Mouse (Mus musculus): ENCODE data around the gene Krt79. TPM values are rescaled to one million over a fixed set of nuclear protein-coding genes. Genes with fewer than 3 reads are reported as not detected.

Gene Krt79
- polyA plus RNA-seq (2015; fragmentation: Nextera tagmentation; extraction: Ambion mirVana), result 0.87 and 0.95 TPM in 2 replicates

DNA sequence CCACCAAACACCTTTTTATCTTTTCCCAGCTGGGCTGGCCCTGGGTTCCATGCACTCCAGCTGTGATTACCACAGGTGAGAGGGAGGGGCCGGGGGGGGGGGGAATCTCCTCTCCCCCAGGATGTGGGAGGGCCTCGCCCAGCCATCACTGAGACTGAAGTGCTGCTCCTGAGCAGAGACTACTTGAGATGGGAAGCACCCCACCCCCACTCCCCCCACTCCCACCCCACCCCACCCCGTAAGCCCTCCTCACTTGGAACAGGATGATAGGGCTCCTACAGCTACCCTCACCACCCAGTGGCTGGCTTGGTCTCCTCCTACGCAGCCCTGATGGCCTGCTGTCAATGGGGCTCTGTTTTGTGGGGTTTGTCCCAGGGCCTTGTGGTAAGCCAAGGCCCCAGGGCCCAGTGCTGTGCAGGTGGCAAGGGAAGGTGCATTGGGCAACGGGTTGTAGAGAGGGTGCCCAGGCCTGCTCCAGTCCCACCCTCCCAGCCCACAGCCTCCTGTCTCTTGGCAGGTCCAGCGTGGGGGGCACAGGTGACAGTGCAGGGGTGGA, at the start of gene Krt79:
Krt79 (minus strand) TSS at position 51 of the 556 bp plus-strand sequence.
- no peaks in the 10 kb centered on the region for H3K36me3 ChIP-seq
- H3K4me2 ChIP-seq, result no peak within 1 kb of the TSS
- peaks cover 1% of the 10 kb centered on the region; the same call in 1 of the 2 replicates for H3K27me3 ChIP-seq
- whole genome bisulfite sequencing, result 52% methylated on average over 6 of the region's 6 CpGs
- H3K4me3 ChIP-seq, result no peak within 1 kb of the TSS
- H3K9me3 ChIP-seq (replicated peaks), result no peaks in the 10 kb centered on the region
- H3K9ac ChIP-seq, result no peak within 1 kb of the TSS
- peaks cover 26% of the 10 kb centered on the region for H3K4me1 ChIP-seq (replicated peaks)
- no peak within 1 kb of the TSS for H3K27ac ChIP-seq
- ATAC-seq (replicated peaks; ENCODE audit: insufficient number of reproducible peaks, insufficient read depth, low FRiP score, low read depth), result no peak

DNA sequence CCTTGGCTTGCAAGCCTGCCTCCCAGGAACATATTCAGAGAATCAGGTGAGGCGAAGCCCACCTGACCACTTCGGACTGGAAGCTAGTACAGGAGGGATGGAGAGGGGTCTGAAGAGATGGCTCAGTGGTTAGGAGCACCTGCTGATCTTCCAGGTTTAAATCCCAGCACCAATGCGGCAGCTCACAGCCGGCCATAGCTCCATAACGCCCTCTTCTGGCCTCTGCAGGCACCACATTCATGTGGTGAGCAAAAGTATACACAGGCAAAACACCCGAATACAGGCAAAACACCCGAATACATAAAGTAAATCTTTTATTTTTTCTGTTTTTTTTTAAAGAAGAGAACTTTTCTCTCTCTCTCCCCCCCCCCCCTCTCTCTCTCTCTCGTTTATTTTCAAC, 48.6 kb upstream of the Krt79 start:
- Histone ChIP-seq H3K9ac (no peak overlapping the region), H3K27ac (no peak overlapping the region), H3K9me3 (replicated peaks) (no peaks in the 10 kb centered on the region), H3K4me2 (no peak overlapping the region), H3K27me3 (no peaks in the 10 kb centered on the region; the same call in 1 of the 2 replicates), H3K4me1 (replicated peaks) (peaks cover 10% of the 10 kb centered on the region), H3K36me3 (no peaks in the 10 kb centered on the region), H3K4me3 (no peak overlapping the region)
- 63% methylated on average over 8 of the region's 8 CpGs for whole genome bisulfite sequencing
- no peak for ATAC-seq (replicated peaks; ENCODE audit: insufficient number of reproducible peaks, insufficient read depth, low FRiP score, low read depth)

DNA sequence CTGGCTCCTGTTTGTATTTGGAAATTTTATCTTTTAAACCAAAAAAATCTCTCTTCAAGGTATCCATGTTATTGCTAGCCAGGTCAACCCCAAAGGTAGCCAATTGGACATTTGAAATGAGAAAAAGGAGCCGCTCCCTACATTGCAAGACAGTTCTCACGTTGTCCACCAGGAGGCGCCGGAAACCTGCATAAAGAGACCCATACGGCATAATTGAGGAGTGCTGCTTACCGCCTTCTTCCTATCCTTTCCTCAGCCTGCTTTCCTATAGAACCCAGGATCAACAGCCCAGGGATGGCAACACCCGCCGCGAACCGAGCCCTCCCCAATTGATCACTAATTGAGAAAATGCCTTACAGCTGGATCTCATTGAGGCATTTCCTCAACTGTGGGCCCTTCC, 48.0 kb upstream of the Krt79 start:
- H3K9ac ChIP-seq, result no peak overlapping the region

DNA sequence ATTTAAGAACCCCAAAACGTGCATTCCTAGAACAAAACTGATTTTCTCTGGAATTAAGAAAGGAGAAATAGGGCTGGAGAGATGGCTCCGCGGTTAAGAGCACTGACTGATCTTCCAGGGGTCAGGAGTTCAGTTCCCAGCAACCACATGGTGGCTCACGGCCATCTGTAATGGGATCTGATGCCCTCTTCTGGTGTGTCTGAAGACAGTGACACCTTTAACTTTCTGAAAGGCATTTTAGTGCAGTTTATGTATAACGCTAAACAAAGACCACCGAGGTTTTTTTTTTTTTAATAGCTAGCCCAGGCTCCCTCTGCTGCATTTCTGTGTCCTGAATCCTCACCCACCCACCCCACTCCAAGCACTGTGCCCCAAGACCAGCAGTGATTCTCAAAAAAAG, 44.6 kb upstream of the Krt79 start:
- H3K4me2 ChIP-seq, result peak overlapping the region; percentile 60; the same call in 1 of the 2 replicates
- H3K36me3 ChIP-seq, result no peaks in the 10 kb centered on the region
- no peak overlapping the region for H3K9ac ChIP-seq
- WGBS, result 14% methylated on average over 6 of the region's 6 CpGs
- H3K27me3 ChIP-seq, result no peaks in the 10 kb centered on the region
- peaks cover 11% of the 10 kb centered on the region for H3K4me1 ChIP-seq (replicated peaks)
- ATAC-seq (replicated peaks; ENCODE audit: insufficient number of reproducible peaks, insufficient read depth, low FRiP score, low read depth), result no peak
- no peak overlapping the region for H3K27ac ChIP-seq
- no peak overlapping the region for H3K4me3 ChIP-seq
- no peaks in the 10 kb centered on the region for H3K9me3 ChIP-seq (replicated peaks)

More for the DNA sequence above, 48.0 kb upstream of the Krt79 start:
- 2% methylated on average over 10 of the region's 10 CpGs for WGBS
- Histone ChIP-seq H3K4me1 (replicated peaks) (peaks cover 11% of the 10 kb centered on the region), H3K9me3 (replicated peaks) (no peaks in the 10 kb centered on the region), H3K4me3 (no peak overlapping the region), H3K27me3 (no peaks in the 10 kb centered on the region; the same call in 1 of the 2 replicates), H3K36me3 (no peaks in the 10 kb centered on the region), H3K4me2 (no peak overlapping the region), H3K27ac (no peak overlapping the region)
- ATAC-seq (replicated peaks; ENCODE audit: insufficient number of reproducible peaks, insufficient read depth, low FRiP score, low read depth), result 0 out of 2 replicates have a peak, but pooled peaks have one; percentile 27

DNA sequence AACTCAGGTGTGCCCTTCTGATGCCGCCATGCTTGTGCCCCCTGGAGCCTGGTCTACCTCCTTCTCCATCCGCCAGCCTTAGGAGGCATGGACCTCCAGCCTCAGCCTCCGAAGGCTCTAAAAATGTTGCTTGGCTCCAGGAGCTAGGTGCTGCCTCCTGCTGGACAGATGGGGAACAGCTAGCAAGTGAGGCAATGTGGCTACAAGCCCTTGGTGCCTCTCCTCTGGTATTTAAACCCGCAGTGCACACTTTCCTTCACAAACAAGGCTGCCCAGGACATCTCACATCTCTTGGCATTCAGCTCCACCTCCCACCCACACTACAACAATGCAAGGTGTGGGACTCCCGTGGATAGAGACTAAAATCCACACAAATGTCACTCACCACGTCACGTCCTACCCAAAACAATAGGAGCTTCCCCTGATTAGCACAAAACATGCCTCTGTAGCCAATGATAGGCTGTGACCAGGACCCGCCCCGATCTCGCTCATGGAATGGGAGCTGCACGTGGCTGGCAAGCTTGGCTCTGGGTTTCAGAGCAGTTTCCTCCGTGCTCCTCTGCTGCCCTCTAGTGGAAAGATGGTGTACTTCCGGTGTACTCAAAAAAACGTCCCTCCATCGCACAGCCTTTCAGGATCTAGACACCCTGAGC, 44.0 kb upstream of the Krt79 start:
- peak overlapping the region; percentile 34 for H3K4me3 ChIP-seq
- no peak overlapping the region for H3K9ac ChIP-seq
- H3K27ac ChIP-seq, result peak overlapping the region; percentile 73
- no peaks in the 10 kb centered on the region for H3K27me3 ChIP-seq
- H3K4me2 ChIP-seq, result peak overlapping the region; percentile 60
- no peaks in the 10 kb centered on the region for H3K9me3 ChIP-seq (replicated peaks)
- WGBS, result 2% methylated on average over 15 of the region's 15 CpGs
- peak; percentile 85 for ATAC-seq (replicated peaks; ENCODE audit: insufficient number of reproducible peaks, insufficient read depth, low FRiP score, low read depth)
- no peaks in the 10 kb centered on the region for H3K36me3 ChIP-seq
- peaks cover 11% of the 10 kb centered on the region for H3K4me1 ChIP-seq (replicated peaks)

DNA sequence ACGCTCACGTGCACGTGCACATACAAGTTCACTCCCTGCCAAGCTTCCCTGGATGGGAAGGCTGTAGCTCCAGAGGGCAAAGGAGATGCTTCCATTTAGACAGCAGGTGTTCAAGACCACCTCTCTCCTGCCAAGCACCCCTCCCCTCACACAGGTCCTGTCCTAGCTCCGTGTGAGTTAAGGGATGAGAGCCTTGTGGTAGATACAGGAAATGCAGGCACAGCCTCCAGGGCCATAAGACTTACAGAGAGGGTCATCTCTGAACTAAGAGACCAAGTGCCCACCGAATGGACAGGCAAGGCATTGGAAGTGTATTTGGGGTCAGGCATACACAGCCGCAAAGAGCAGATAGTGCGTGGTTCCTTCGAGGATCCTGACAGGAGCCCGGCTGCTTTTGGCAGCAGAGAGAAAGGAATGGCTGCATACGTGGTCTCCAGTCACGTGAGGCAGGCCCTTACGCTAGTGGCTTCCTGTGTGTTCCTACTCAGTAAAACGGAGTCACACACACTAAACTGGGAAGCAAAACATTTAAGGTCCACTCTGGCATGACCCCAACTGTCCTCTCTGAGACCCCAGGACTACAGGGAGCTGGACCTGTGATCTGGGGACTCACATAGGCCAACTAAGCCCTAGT, 43.3 kb upstream of the Krt79 start:
- no peaks in the 10 kb centered on the region for H3K27me3 ChIP-seq
- WGBS, result 76% methylated on average over 13 of the region's 13 CpGs
- H3K9ac ChIP-seq, result no peak overlapping the region
- peak overlapping the region; percentile 73 for H3K27ac ChIP-seq
- peaks cover 9% of the 10 kb centered on the region for H3K4me1 ChIP-seq (replicated peaks)
- H3K9me3 ChIP-seq (replicated peaks), result no peaks in the 10 kb centered on the region
- no peak overlapping the region for H3K4me3 ChIP-seq
- no peak for ATAC-seq (replicated peaks; ENCODE audit: insufficient number of reproducible peaks, insufficient read depth, low FRiP score, low read depth)
- no peaks in the 10 kb centered on the region for H3K36me3 ChIP-seq
- H3K4me2 ChIP-seq, result peak overlapping the region; percentile 60

DNA sequence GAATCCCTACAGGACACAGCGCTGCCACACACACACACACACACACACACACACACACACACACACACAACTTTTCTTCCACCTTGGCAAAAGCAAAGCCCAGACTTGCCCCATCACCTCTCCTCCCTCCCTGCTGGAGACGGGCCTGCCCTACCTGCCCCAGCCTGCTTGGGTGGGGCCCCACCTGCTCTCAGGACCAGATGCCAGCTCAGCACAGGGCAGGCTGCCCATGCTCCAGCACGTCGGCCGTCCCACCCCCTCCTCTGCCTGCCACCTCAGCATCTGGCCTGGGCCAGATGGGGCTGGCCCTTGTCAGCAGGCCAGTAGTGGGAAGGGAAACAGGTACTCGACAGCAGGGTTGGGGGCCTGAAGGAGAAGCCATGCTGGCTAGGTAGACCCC, 40.7 kb upstream of the Krt79 start:
- Histone ChIP-seq H3K36me3 (no peaks in the 10 kb centered on the region), H3K27me3 (no peaks in the 10 kb centered on the region), H3K4me3 (no peak overlapping the region), H3K9ac (no peak overlapping the region), H3K9me3 (replicated peaks) (no peaks in the 10 kb centered on the region), H3K4me1 (replicated peaks) (peaks cover 25% of the 10 kb centered on the region), H3K27ac (no peak overlapping the region), H3K4me2 (no peak overlapping the region)
- no peak for ATAC-seq (replicated peaks; ENCODE audit: insufficient number of reproducible peaks, insufficient read depth, low FRiP score, low read depth)
- WGBS, result 45% methylated on average over 6 of the region's 6 CpGs

DNA sequence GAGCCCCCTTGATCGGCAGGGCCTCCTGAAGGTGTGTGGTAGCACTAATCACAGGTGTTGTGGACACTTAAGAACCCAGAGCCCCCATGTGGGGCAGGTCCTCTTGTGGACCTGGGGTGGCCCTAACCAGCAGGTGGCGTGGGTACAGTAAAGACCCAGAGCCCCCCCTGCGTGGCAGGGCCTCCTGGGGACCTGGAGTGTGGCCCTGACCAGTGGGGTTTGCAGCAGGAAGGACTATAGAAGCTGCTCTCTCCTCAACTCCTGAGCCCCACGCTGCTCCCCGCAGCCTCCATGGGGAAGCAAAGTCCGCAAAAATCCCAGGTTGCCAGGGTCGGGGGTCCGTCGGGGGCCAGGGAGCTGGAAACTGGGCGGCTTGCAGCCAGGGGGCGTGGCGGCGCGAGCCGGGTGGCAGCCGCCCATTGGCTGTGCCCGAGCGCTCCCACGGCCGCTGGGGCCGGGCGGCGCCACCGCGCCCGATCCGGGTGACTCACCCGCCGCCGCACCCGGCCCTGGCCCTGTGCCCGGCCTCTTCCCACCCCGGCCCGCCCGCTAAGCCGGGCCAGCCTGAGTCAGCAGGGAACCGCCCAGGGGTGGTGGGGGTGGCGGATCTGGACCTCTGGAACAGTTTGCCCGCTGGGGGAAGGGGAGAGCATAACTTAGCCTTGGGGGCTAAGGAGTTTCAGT, 37.1 kb upstream of the Krt79 start:
- H3K4me3 ChIP-seq, result peak overlapping the region; percentile 34
- no peaks in the 10 kb centered on the region for H3K36me3 ChIP-seq
- peak overlapping the region; percentile 70 for H3K4me2 ChIP-seq
- peak overlapping the region; percentile 73 for H3K27ac ChIP-seq
- ATAC-seq (replicated peaks; ENCODE audit: insufficient number of reproducible peaks, insufficient read depth, low FRiP score, low read depth), result peak; percentile 93
- no peaks in the 10 kb centered on the region for H3K9me3 ChIP-seq (replicated peaks)
- peak overlapping the region; percentile 57 for H3K9ac ChIP-seq
- H3K4me1 ChIP-seq (replicated peaks), result peaks cover 22% of the 10 kb centered on the region
- H3K27me3 ChIP-seq, result peaks cover 11% of the 10 kb centered on the region
- WGBS, result 3% methylated on average over 39 of the region's 39 CpGs

DNA sequence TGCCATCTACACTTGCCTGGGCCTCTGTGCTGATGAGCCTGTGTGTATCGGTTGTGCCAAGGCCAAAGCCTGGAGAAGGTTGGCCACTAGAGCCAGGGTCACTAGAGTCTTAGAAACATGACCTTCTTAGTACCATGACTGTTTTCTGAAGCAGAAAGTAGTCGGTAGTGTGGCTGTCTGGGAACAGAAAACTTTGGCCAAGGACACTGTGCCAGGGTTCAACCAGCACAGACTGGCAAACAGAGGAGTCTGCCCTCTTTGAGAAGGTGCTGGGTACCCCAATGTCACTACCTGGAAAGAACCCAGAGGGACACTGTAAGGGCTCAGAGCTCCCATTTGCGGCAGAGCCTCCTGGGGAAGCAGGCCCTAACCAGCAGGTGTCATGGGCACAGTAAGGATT, 36.5 kb upstream of the Krt79 start:
- 61% methylated on average over 3 of the region's 3 CpGs for WGBS
- Histone ChIP-seq H3K4me3 (no peak overlapping the region), H3K9me3 (replicated peaks) (no peaks in the 10 kb centered on the region), H3K27me3 (peaks cover 11% of the 10 kb centered on the region), H3K27ac (peak overlapping the region; percentile 73), H3K36me3 (no peaks in the 10 kb centered on the region), H3K9ac (peak overlapping the region; percentile 57), H3K4me2 (peak overlapping the region; percentile 70), H3K4me1 (replicated peaks) (peaks cover 22% of the 10 kb centered on the region)
- ATAC-seq (replicated peaks; ENCODE audit: insufficient number of reproducible peaks, insufficient read depth, low FRiP score, low read depth), result no peak

DNA sequence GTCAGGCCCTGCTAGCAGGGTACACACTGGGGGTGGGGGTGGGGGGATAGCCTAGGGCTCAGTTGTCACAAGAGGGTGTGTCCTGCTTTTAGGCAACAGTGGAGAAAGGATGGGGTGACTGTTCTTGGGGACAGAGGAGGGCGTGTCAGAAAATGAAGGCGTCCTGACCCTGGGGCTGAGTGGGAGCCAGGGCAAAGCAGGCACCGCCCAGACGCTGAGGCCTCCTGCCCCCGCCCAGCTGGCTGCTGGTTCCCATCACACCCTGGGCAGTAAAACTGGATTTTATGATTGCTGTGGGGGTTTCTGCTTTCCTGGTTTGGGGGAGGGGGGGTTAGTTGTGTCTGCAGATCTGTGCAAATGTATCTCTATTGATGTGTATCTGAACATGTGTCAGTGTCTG, 35.9 kb upstream of the Krt79 start:
- peaks cover 22% of the 10 kb centered on the region for H3K4me1 ChIP-seq (replicated peaks)
- 72% methylated on average over 5 of the region's 5 CpGs for WGBS

More for the DNA sequence above, 35.9 kb upstream of the Krt79 start:
- Histone ChIP-seq H3K9ac (no peak overlapping the region), H3K9me3 (replicated peaks) (no peaks in the 10 kb centered on the region), H3K4me3 (no peak overlapping the region), H3K27me3 (peaks cover 18% of the 10 kb centered on the region), H3K36me3 (no peaks in the 10 kb centered on the region), H3K27ac (peak overlapping the region; percentile 73; the same call in 1 of the 2 replicates), H3K4me2 (no peak overlapping the region)
- ATAC-seq (replicated peaks; ENCODE audit: insufficient number of reproducible peaks, insufficient read depth, low FRiP score, low read depth), result no peak

Data from heart, embryonic 15.5 days (tissue).